Mouse (Mus musculus): ENCODE data around the gene Ptgis. TPM values are rescaled to one million over a fixed set of nuclear protein-coding genes. Genes with fewer than 3 reads are reported as not detected.

Gene Ptgis
- polyA plus RNA-seq, 2 experiments, result 0.36 to 0.46 TPM

DNA sequence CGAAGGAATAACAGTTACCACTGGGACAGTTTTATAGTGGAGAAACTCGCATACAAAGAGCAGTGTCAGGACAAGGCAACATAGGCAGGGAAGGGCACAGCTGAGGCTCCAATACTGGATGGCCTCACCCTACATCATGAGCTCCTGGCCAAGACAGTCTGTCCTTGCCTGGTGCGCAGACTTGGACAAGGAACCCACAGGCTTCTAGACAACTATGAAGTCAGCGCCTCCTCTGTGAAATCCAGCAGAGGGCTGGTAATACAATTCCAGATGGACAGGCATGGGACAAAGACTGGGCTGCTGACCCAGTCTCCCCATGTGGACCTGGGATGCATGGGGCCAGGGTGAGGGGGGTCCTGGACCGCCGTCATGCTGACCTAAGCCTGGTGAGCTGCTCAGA is 16.2 kb downstream of the Ptgis start:
- no peak overlapping the region for H3K27ac ChIP-seq
- 74% methylated on average over 6 of the region's 6 CpGs for WGBS (ENCODE audit: insufficient replicate concordance)
- no peaks in the 10 kb centered on the region for H3K4me1 ChIP-seq (replicated peaks; ENCODE audit: control insufficient read depth in 2 of 2, insufficient read depth in 2 of 2, low read length in 1 of 2)
- H3K4me3 ChIP-seq (ENCODE audit: insufficient read depth in 1 of 2, low read depth in 2 of 2, low read length in 2 of 2), result no peak overlapping the region
- H3K4me2 ChIP-seq (ENCODE audit: low read depth), result no peak overlapping the region
- TF ChIP-seq CTCF (IDR thresholded peaks at IDR 0.05; ENCODE audit: low read depth) (no peak), EP300 (IDR thresholded peaks at IDR 0.05; ENCODE audit: low read depth) (no peak)
- ATAC-seq (ENCODE audit: insufficient read depth) (no peak), DNase-seq (ENCODE audit: low read depth in 3 of 3, low spot score in 3 of 3) (no peak)
- H3K9me3 ChIP-seq (ENCODE audit: control insufficient read depth, low read length), result no peaks in the 10 kb centered on the region
- no peaks in the 10 kb centered on the region for H3K27me3 ChIP-seq (ENCODE audit: control insufficient read depth, insufficient read depth, low read length)
- no peak overlapping the region for H3K9ac ChIP-seq (replicated peaks)
- no peaks in the 10 kb centered on the region for H3K36me3 ChIP-seq (replicated peaks; ENCODE audit: control insufficient read depth, insufficient read depth, low read depth)

DNA sequence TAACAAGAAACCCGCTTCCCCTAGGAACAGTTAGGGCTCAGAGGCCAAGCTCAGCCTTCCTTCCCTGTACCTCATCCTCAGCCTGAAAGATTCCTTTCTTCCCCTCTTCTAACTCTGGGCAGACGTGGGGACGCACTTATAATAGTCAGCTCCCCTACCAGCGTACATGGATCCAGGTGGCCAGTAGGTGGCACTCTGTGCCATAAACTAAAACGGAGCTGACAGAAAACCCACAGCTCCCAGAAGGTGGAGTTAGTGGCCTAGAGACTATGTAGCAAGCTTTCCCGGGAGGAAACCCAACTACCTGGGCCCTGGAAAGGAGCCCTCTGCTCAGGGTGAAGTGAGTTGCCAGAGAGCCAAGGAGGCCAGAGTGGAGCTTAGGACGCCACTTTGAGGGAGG is 18.3 kb downstream of the Ptgis start:
- H3K4me1 ChIP-seq (replicated peaks; ENCODE audit: control insufficient read depth in 2 of 2, insufficient read depth in 2 of 2, low read length in 1 of 2), result no peaks in the 10 kb centered on the region
- H3K36me3 ChIP-seq (replicated peaks; ENCODE audit: control insufficient read depth, insufficient read depth, low read depth), result no peaks in the 10 kb centered on the region
- H3K4me2 ChIP-seq (ENCODE audit: low read depth), result no peak overlapping the region
- H3K9me3 ChIP-seq (ENCODE audit: control insufficient read depth, low read length), result no peaks in the 10 kb centered on the region
- TF ChIP-seq CTCF (IDR thresholded peaks at IDR 0.05; ENCODE audit: low read depth) (peak; percentile 76), EP300 (IDR thresholded peaks at IDR 0.05; ENCODE audit: low read depth) (no peak)
- WGBS (ENCODE audit: insufficient replicate concordance), result 23% methylated on average over 7 of the region's 7 CpGs
- ATAC-seq (ENCODE audit: insufficient read depth) (no peak), DNase-seq (ENCODE audit: low read depth in 3 of 3, low spot score in 3 of 3) (peak; percentile 16 to 30 (median 17))
- no peaks in the 10 kb centered on the region for H3K27me3 ChIP-seq (ENCODE audit: control insufficient read depth, insufficient read depth, low read length)
- no peak overlapping the region for H3K27ac ChIP-seq
- no peak overlapping the region for H3K9ac ChIP-seq (replicated peaks)
- H3K4me3 ChIP-seq (ENCODE audit: insufficient read depth in 1 of 2, low read depth in 2 of 2, low read length in 2 of 2), result no peak overlapping the region

DNA sequence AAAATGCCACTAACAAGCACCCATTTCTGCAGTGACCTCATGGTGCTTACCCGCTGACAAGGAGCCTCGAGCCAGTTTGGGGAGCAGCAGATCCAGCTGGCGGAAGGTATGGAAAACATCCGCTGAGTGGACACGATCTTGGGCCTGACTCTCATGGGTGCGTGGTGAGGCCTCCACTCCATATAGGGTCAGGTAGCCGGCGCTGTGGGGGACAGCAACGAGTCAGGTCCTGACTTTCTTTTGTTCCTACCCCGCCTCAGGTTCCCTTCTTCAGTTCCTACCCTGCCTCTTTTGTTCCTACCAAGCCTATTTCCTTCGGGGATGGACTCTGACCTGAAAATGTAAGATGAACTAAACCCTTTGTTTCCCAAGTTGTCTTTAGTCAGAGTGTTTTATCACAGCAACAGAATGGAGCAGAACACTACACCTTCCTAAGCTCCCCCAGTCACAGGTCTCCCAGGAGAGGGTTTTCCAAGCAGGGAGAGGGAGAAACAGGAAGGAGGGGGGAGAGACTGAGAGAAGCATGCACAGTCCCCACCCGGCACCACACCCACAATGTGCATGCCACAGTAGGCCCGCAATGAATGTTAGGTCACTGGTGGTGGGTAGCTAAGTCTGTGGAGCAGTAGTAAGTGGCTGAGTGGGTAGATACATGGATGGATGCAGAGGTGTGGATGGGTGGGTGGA is 19.1 kb downstream of the Ptgis start:
- DNase-seq (ENCODE audit: low read depth in 3 of 3, low spot score in 3 of 3), result no peak
- H3K9ac ChIP-seq (replicated peaks), result no peak overlapping the region
- H3K9me3 ChIP-seq (ENCODE audit: control insufficient read depth, low read length), result no peaks in the 10 kb centered on the region
- no peak overlapping the region for H3K27ac ChIP-seq
- no peak overlapping the region for H3K4me3 ChIP-seq (ENCODE audit: insufficient read depth in 1 of 2, low read depth in 2 of 2, low read length in 2 of 2)
- H3K4me1 ChIP-seq (replicated peaks; ENCODE audit: control insufficient read depth in 2 of 2, insufficient read depth in 2 of 2, low read length in 1 of 2), result no peaks in the 10 kb centered on the region
- no peaks in the 10 kb centered on the region for H3K27me3 ChIP-seq (ENCODE audit: control insufficient read depth, insufficient read depth, low read length)
- TF ChIP-seq CTCF (IDR thresholded peaks at IDR 0.05; ENCODE audit: low read depth) (no peak), EP300 (IDR thresholded peaks at IDR 0.05; ENCODE audit: low read depth) (no peak)
- H3K4me2 ChIP-seq (ENCODE audit: low read depth), result no peak overlapping the region
- no peaks in the 10 kb centered on the region for H3K36me3 ChIP-seq (replicated peaks; ENCODE audit: control insufficient read depth, insufficient read depth, low read depth)
- no peak for ATAC-seq (ENCODE audit: insufficient read depth)
- WGBS (ENCODE audit: insufficient replicate concordance), result 59% methylated on average over 13 of the region's 13 CpGs

DNA sequence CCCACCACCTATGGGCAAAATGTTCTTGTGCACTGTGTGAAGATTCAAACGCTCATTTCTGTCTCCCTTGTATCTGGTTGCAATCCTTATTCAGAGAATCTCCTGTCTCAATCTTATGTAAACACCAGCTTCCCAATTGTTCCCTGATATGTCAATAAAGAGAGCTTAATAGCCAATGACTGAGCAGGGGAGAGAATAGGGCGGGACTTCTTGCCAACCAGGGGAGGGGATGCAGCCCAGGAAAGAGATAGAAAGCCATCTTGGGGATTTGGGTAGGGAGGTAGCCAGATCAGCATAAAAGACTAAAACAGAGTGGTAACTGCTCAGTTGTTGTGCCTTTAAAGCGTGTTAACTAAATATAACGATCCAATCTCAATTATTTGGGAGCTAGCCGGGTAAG is 19.7 kb downstream of the Ptgis start:
- no peak overlapping the region for H3K4me3 ChIP-seq (ENCODE audit: insufficient read depth in 1 of 2, low read depth in 2 of 2, low read length in 2 of 2)
- TF ChIP-seq EP300 (IDR thresholded peaks at IDR 0.05; ENCODE audit: low read depth), result no peak
- TF ChIP-seq CTCF (IDR thresholded peaks at IDR 0.05; ENCODE audit: low read depth), result no peak
- H3K9me3 ChIP-seq (ENCODE audit: control insufficient read depth, low read length), result no peaks in the 10 kb centered on the region
- no peak overlapping the region for H3K27ac ChIP-seq
- no peak overlapping the region for H3K4me2 ChIP-seq (ENCODE audit: low read depth)
- no peak overlapping the region for H3K9ac ChIP-seq (replicated peaks)
- ATAC-seq (ENCODE audit: insufficient read depth) (no peak), DNase-seq (ENCODE audit: low read depth in 3 of 3, low spot score in 3 of 3) (no peak)
- 60% methylated on average over 5 of the region's 5 CpGs for WGBS (ENCODE audit: insufficient replicate concordance)
- no peaks in the 10 kb centered on the region for H3K36me3 ChIP-seq (replicated peaks; ENCODE audit: control insufficient read depth, insufficient read depth, low read depth)
- H3K4me1 ChIP-seq (replicated peaks; ENCODE audit: control insufficient read depth in 2 of 2, insufficient read depth in 2 of 2, low read length in 1 of 2), result no peaks in the 10 kb centered on the region
- H3K27me3 ChIP-seq (ENCODE audit: control insufficient read depth, insufficient read depth, low read length), result no peaks in the 10 kb centered on the region

DNA sequence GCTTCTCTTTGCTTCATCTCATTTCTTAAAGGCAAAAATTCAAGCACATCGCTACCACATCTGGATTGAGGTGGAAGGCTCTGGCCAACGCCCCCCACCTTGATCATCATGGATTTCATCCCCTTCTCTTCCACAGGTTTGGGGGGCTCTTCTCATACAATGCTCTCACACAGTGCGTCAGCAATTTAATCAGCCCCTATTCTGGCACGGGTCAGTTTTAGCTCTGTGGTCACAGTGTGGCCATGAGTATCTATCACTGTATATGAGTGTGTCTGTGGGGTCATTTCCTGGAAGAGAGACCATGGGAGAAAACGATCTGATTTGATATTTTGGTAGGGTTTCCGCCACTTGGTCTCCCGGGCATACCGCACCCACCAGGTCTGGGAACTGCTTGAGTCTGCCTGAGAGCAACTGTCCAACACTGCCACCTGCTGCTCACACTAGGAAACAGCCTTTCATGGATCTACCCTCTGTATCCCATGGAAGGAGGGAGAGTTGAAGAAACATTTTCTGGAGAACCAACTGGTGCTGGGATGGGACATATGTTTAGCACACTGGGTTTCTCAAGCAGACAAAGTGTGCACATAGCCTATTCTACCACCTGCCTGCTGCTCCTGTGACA is 21.1 kb downstream of the Ptgis start:
- Histone ChIP-seq H3K36me3 (replicated peaks; ENCODE audit: control insufficient read depth, insufficient read depth, low read depth) (no peaks in the 10 kb centered on the region), H3K4me1 (replicated peaks; ENCODE audit: control insufficient read depth in 2 of 2, insufficient read depth in 2 of 2, low read length in 1 of 2) (no peaks in the 10 kb centered on the region), H3K9me3 (ENCODE audit: control insufficient read depth, low read length) (no peaks in the 10 kb centered on the region), H3K4me3 (ENCODE audit: insufficient read depth in 1 of 2, low read depth in 2 of 2, low read length in 2 of 2) (no peak overlapping the region), H3K4me2 (ENCODE audit: low read depth) (no peak overlapping the region), H3K27ac (no peak overlapping the region), H3K9ac (replicated peaks) (no peak overlapping the region), H3K27me3 (ENCODE audit: control insufficient read depth, insufficient read depth, low read length) (no peaks in the 10 kb centered on the region)
- WGBS (ENCODE audit: insufficient replicate concordance), result 35% methylated on average over 8 of the region's 8 CpGs
- TF ChIP-seq EP300 (IDR thresholded peaks at IDR 0.05; ENCODE audit: low read depth) (no peak), CTCF (IDR thresholded peaks at IDR 0.05; ENCODE audit: low read depth) (peak; percentile 87)
- ATAC-seq (ENCODE audit: insufficient read depth) (no peak), DNase-seq (ENCODE audit: low read depth in 3 of 3, low spot score in 3 of 3) (peak; percentile 18 to 36 (median 26))
